Mouse (Mus musculus) heart, embryonic 14.5 days (tissue): ENCODE results near the gene Zmynd15. TPM values are rescaled to one million over a fixed set of nuclear protein-coding genes. Genes with fewer than 3 reads are reported as not detected.

ENCODE experiments used
- microRNA-seq: library from miRNA; unstranded; fragments of <30 nt; microRNA quantifications from one replicate; pipeline ENCODE4, GENCODE M21; 2016
- polyA plus RNA-seq: library from polyadenylated mRNA; unstranded; fragments of >200 nt; fragmentation: Nextera tagmentation; extraction: Ambion mirVana; gene quantifications from 2 replicates; pipeline ENCODE4 v1.2.1, GENCODE M21; 2014

The Zmynd15 gene
- polyA plus RNA-seq, 1 experiment from 2014 or later, result 0.95 TPM

Small RNAs within 50 kb of the gene (microRNA-seq; reads per million reads assigned to microRNA genes)
- gene Mir7115, result not detected

Other genes with a start within 250 kb of the Zmynd15 start
- gene Slc16a11, start 246.7 kb upstream of the Zmynd15 start, polyA plus RNA-seq, result 0.16 and 0.18 TPM in 2 replicates
- 4.9 and 6.4 TPM in 2 replicates for gene Slc16a13, start 238.4 kb upstream of the Zmynd15 start, polyA plus RNA-seq
- gene Bcl6b, start 229.6 kb upstream of the Zmynd15 start, polyA plus RNA-seq, result 18.7 and 22.4 TPM in 2 replicates
- 139 and 143 TPM in 2 replicates for gene 0610010K14Rik, start 221.5 kb upstream of the Zmynd15 start, polyA plus RNA-seq
- 10.1 and 12.2 TPM in 2 replicates for gene Gm21988, start 219.6 kb upstream of the Zmynd15 start, polyA plus RNA-seq
- gene Rnasek, start 219.6 kb upstream of the Zmynd15 start, polyA plus RNA-seq, result 219 and 240 TPM in 2 replicates
- 3.0 TPM in 2 replicates for gene Alox12, start 204.1 kb upstream of the Zmynd15 start, polyA plus RNA-seq
- gene Alox12e, start 136.8 kb upstream of the Zmynd15 start, polyA plus RNA-seq, result not detected in 2 replicates
- 0.13 TPM in 1 of 2 replicates, not detected in the other for gene Alox15, start 107.4 kb upstream of the Zmynd15 start, polyA plus RNA-seq
- gene Pelp1, start 49.4 kb upstream of the Zmynd15 start, polyA plus RNA-seq, result 17.8 and 17.9 TPM in 2 replicates
- gene Arrb2, start 26.8 kb upstream of the Zmynd15 start, polyA plus RNA-seq, result 5.4 and 8.6 TPM in 2 replicates
- gene Med11, start 7.5 kb upstream of the Zmynd15 start, polyA plus RNA-seq, result 25.1 and 26.8 TPM in 2 replicates
- 9.4 and 10.3 TPM in 2 replicates for gene Cxcl16, start 551 bp downstream of the Zmynd15 start, polyA plus RNA-seq
- 8.7 and 10.5 TPM in 2 replicates for gene Tm4sf5, start 45.8 kb downstream of the Zmynd15 start, polyA plus RNA-seq
- gene Vmo1, start 55.2 kb downstream of the Zmynd15 start, polyA plus RNA-seq, result 0.32 and 0.43 TPM in 2 replicates
- 0.27 and 0.49 TPM in 2 replicates for gene Gltpd2, start 59.8 kb downstream of the Zmynd15 start, polyA plus RNA-seq
- 625 and 657 TPM in 2 replicates for gene Psmb6, start 65.9 kb downstream of the Zmynd15 start, polyA plus RNA-seq
- gene Gm40193, start 73.5 kb downstream of the Zmynd15 start, polyA plus RNA-seq, result not detected in 2 replicates
- 11.1 and 11.7 TPM in 2 replicates for gene Pld2, start 80.6 kb downstream of the Zmynd15 start, polyA plus RNA-seq
- gene Mink1, start 103.4 kb downstream of the Zmynd15 start, polyA plus RNA-seq, result 12.7 and 13.2 TPM in 2 replicates
- gene 4930544D05Rik, start 156.4 kb downstream of the Zmynd15 start, polyA plus RNA-seq, result not detected in 2 replicates
- gene Chrne, start 159.8 kb downstream of the Zmynd15 start, polyA plus RNA-seq, result not detected in 2 replicates
- gene Gp1ba, start 179.7 kb downstream of the Zmynd15 start, polyA plus RNA-seq, result 0.74 and 1.2 TPM in 2 replicates
- gene Rnf167, start 187.8 kb downstream of the Zmynd15 start, polyA plus RNA-seq, result 73.2 and 75.9 TPM in 2 replicates
- gene Slc25a11, start 188.0 kb downstream of the Zmynd15 start, polyA plus RNA-seq, result 290 and 303 TPM in 2 replicates
- gene Pfn1, start 195.2 kb downstream of the Zmynd15 start, polyA plus RNA-seq, result 1,353 and 1,384 TPM in 2 replicates
- gene Eno3, start 197.8 kb downstream of the Zmynd15 start, polyA plus RNA-seq, result 468 and 495 TPM in 2 replicates
- gene Spag7, start 210.0 kb downstream of the Zmynd15 start, polyA plus RNA-seq, result 177 TPM in 2 replicates
- gene Camta2, start 228.7 kb downstream of the Zmynd15 start, polyA plus RNA-seq, result 13.7 and 13.8 TPM in 2 replicates
- gene Inca1, start 240.7 kb downstream of the Zmynd15 start, polyA plus RNA-seq, result 2.1 and 2.7 TPM in 2 replicates
- gene Kif1c, start 241.1 kb downstream of the Zmynd15 start, polyA plus RNA-seq, result 13.9 and 18.9 TPM in 2 replicates